Comparison of ENCODE assay signal across 8 mouse cellular contexts in genomic region chr9:114736442-114736841, GRCm38 (mm10). TPM values are rescaled to one million over a fixed set of nuclear protein-coding genes. Genes with fewer than 3 reads are reported as not detected.
DNase-seq lines count a peak whose midpoint lies in the region; ATAC-seq lines count a peak whose summit lies in the region.

No protein-coding gene starts in this region.

- no peaks in the 10 kb centered on the region for H3K27me3 ChIP-seq in kidney, embryonic 15.5 days

- 0 out of 2 replicates have a peak, but pooled peaks have one; percentile 50 for ATAC-seq in kidney, embryonic 15.5 days (replicated peaks; ENCODE audit: low FRiP score)

- WGBS in kidney, embryonic 15.5 days, result 40% methylated on average over 11 of the region's 11 CpGs

- 0 out of 2 replicates have a peak overlapping the region, but pooled peaks have one; percentile 21 for H3K4me2 ChIP-seq in kidney, embryonic 15.5 days

- H3K36me3 ChIP-seq in kidney, embryonic 15.5 days, result peaks cover 19% of the 10 kb centered on the region

- H3K9me3 ChIP-seq in kidney, embryonic 15.5 days (replicated peaks), result no peaks in the 10 kb centered on the region

- H3K4me3 ChIP-seq in kidney, embryonic 15.5 days (replicated peaks), result no peak overlapping the region

- DNase-seq in embryo, embryonic 10 days (ENCODE audit: low spot score), result peak; percentile 40
- DNase-seq in embryo, embryonic 9.5 days (ENCODE audit: extremely low spot score), result no peak
- peak; percentile 47 for DNase-seq in heart, adult 8-10 months (ENCODE audit: low spot score)
- DNase-seq in lung, postnatal 14 days, result peak; percentile 37
- no peak for DNase-seq in left cerebral cortex, adult 11 months (ENCODE audit: low spot score)
- no peak for DNase-seq in cerebellum, postnatal 36 days
- no peak for DNase-seq in testis, postnatal 14 days (ENCODE audit: low spot score)

- H3K27ac ChIP-seq in kidney, embryonic 15.5 days, result peak overlapping the region; percentile 59

- no peak overlapping the region for H3K9ac ChIP-seq in kidney, embryonic 15.5 days

- peaks cover 44% of the 10 kb centered on the region for H3K4me1 ChIP-seq in kidney, embryonic 15.5 days

RNA-seq across cellular contexts. Expression of gene Cmtm6, which starts 5.5 kb away (rescaled TPM):
- total RNA-seq in heart, adult 8-10 months (2022), result 10 to 100 TPM; 16.1 to 23.8 (median 19.3) TPM
- polyA plus RNA-seq in kidney, embryonic 15.5 days (2015; fragmentation: Nextera tagmentation; extraction: Ambion mirVana), result 56.3 and 57.6 TPM in 2 replicates

RNA-seq across cellular contexts. Expression of gene Cmtm7, which starts 45.2 kb away (rescaled TPM):
- total RNA-seq in heart, adult 8-10 months (2022), result 10 to 100 TPM; 10.5 to 16.6 (median 12.6) TPM
- 102 TPM in 2 replicates for polyA plus RNA-seq in kidney, embryonic 15.5 days (2015; fragmentation: Nextera tagmentation; extraction: Ambion mirVana)

RNA-seq across cellular contexts. Expression of gene Dync1li1, which starts 47.9 kb away (rescaled TPM):
- total RNA-seq in heart, adult 8-10 months (2022), result 10 to 100 TPM; 57.3 to 70.2 (median 66.2) TPM
- polyA plus RNA-seq in kidney, embryonic 15.5 days (2015; fragmentation: Nextera tagmentation; extraction: Ambion mirVana), result 62.2 and 67.5 TPM in 2 replicates

Comparison
In these comparisons a context has a peak if more than half of its experiments do, and no peak if none do; other contexts are left out.
1. DNase-seq: peak in embryo, embryonic 10 days (single experiment), heart, adult 8-10 months (single experiment) and lung, postnatal 14 days (single experiment); none in embryo, embryonic 9.5 days (single experiment), left cerebral cortex, adult 11 months (single experiment), cerebellum, postnatal 36 days (0 of 2) and testis, postnatal 14 days (single experiment).